Mouse (Mus musculus) liver, adult 2 months (tissue): ENCODE data around the gene Ptpdc1. TPM values are rescaled to one million over a fixed set of nuclear protein-coding genes. Genes with fewer than 3 reads are reported as not detected.

Experiments
- DNase-seq: peaks from one replicate; pipeline ENCODE4 v3.0.0-alpha.2; 2011; ENCODE audit warnings: low read depth, low spot score; ENCODE audit errors: extremely low read depth
- H3K27ac ChIP-seq: fragments of 200-500 bp; replicated peaks from 2 replicates; pipeline ENCODE4 v1.5.1; 2012; ENCODE audit warnings: low read depth, mild to moderate bottlenecking, control low read depth, inconsistent platforms, low read length; ENCODE audit not compliant: insufficient read depth
- H3K27me3 ChIP-seq: fragments of 200-500 bp; 2 replicates; pipeline ENCODE4 v1.6.1; 2012; ENCODE audit warnings: mild to moderate bottlenecking, moderate library complexity, low read length, inconsistent platforms; ENCODE audit not compliant: control insufficient read depth, insufficient read depth
- H3K36me3 ChIP-seq: fragments of 200-500 bp; 2 replicates; pipeline ENCODE4 v1.6.1; 2012; ENCODE audit warnings: low read length, inconsistent platforms; ENCODE audit not compliant: control insufficient read depth, insufficient read depth
- H3K4me1 ChIP-seq: fragments of 200-500 bp; 2 replicates; pipeline ENCODE4 v1.6.1; 2011; ENCODE audit warnings: low read length; ENCODE audit not compliant: control insufficient read depth, insufficient read depth
- H3K4me3 ChIP-seq: fragments of 200-500 bp; 2 replicates; pipeline ENCODE4 v1.5.1; 2011; ENCODE audit warnings: low read depth, mild to moderate bottlenecking, control low read depth, low read length, moderate library complexity; ENCODE audit not compliant: insufficient read depth
- H3K79me2 ChIP-seq: fragments of 200-500 bp; 2 replicates; pipeline ENCODE4 v1.6.1; 2012; ENCODE audit warnings: inconsistent platforms, mild to moderate bottlenecking, low read length, moderate library complexity; ENCODE audit not compliant: control insufficient read depth, insufficient read depth
- H3K9ac ChIP-seq: fragments of 200-500 bp; 2 replicates; pipeline ENCODE4 v1.6.1; 2012; ENCODE audit warnings: low read depth, mild to moderate bottlenecking, control low read depth, inconsistent platforms, low read length
- CTCF ChIP-seq: fragments of 200-500 bp; IDR thresholded peaks from 2 replicates; pipeline ENCODE4 v1.5.1; 2011; ENCODE audit warnings: low read depth, low read length, control low read depth
- POLR2A ChIP-seq: fragments of 200-500 bp; IDR thresholded peaks from 2 replicates; pipeline ENCODE4 v1.6.1; 2011; ENCODE audit warnings: low read length, control low read depth; ENCODE audit not compliant: insufficient read depth; ENCODE audit errors: extremely low read depth
- WGBS: fragments of 180-500 bp; shearing (Covaris S2); methylation state at CpG from one replicate; pipeline ENCODE4 v1.1.7; 2018; 5-methylcytosine and 5-hydroxymethylcytosine counted together
- polyA plus RNA-seq: library from polyadenylated mRNA; depleted of rRNA; stranded (reverse); fragments of >200 nt; gene quantifications from 2 replicates; pipeline ENCODE4 v1.2.3, GENCODE M21; 2012
- total RNA-seq: library from RNA; depleted of rRNA; stranded (reverse); fragments of >200 nt; gene quantifications from 2 replicates; pipeline ENCODE4 v1.2.3, GENCODE M21; 2014

Ptpdc1 gene
- total and polyA plus RNA-seq, 2 experiments: 0.32 to 1.3 TPM

GRCm38 (mm10) chr13:48577007-48577406, 48.5 kb downstream of the Ptpdc1 start:
- 93% methylated on average over 6 of the region's 6 CpGs for WGBS
- H3K27ac ChIP-seq: no peak overlapping the region
- DNase-seq: no peak

GRCm38 (mm10) chr13:48574718-48575117, 50.7 kb downstream of the Ptpdc1 start:
- no peak overlapping the region for H3K9ac ChIP-seq
- no peak overlapping the region for H3K4me3 ChIP-seq
- TF ChIP-seq POLR2A (no peak), CTCF (no peak)
- no peak overlapping the region for H3K27ac ChIP-seq
- no peaks in the 10 kb centered on the region for H3K27me3 ChIP-seq
- no peaks in the 10 kb centered on the region for H3K36me3 ChIP-seq
- no peaks in the 10 kb centered on the region for H3K4me1 ChIP-seq
- no peaks in the 10 kb centered on the region for H3K79me2 ChIP-seq
- 71% methylated on average over 6 of the region's 6 CpGs for WGBS
- no peak for DNase-seq

More at GRCm38 (mm10) chr13:48577007-48577406, 48.5 kb downstream of the Ptpdc1 start:
- H3K4me3 ChIP-seq: no peak overlapping the region
- TF ChIP-seq POLR2A: no peak
- TF ChIP-seq CTCF: no peak
- H3K36me3 ChIP-seq: no peaks in the 10 kb centered on the region
- no peaks in the 10 kb centered on the region for H3K79me2 ChIP-seq
- no peak overlapping the region for H3K9ac ChIP-seq
- H3K27me3 ChIP-seq: no peaks in the 10 kb centered on the region
- no peaks in the 10 kb centered on the region for H3K4me1 ChIP-seq

GRCm38 (mm10) chr13:48573525-48574355, 51.7 kb downstream of the Ptpdc1 start:
- Histone ChIP-seq H3K27ac (no peak overlapping the region), H3K4me1 (no peaks in the 10 kb centered on the region), H3K9ac (no peak overlapping the region), H3K36me3 (no peaks in the 10 kb centered on the region), H3K79me2 (no peaks in the 10 kb centered on the region), H3K4me3 (no peak overlapping the region), H3K27me3 (no peaks in the 10 kb centered on the region)
- no peak for DNase-seq
- no peak for TF ChIP-seq POLR2A
- TF ChIP-seq CTCF: no peak
- WGBS: 58% methylated on average over 19 of the region's 19 CpGs

GRCm38 (mm10) chr13:48572127-48572526, 53.3 kb downstream of the Ptpdc1 start:
- H3K4me1 ChIP-seq: no peaks in the 10 kb centered on the region
- DNase-seq: peak; percentile 54
- H3K79me2 ChIP-seq: no peaks in the 10 kb centered on the region
- H3K36me3 ChIP-seq: no peaks in the 10 kb centered on the region
- no peak overlapping the region for H3K4me3 ChIP-seq
- no peaks in the 10 kb centered on the region for H3K27me3 ChIP-seq
- TF ChIP-seq CTCF (peak; percentile 76), POLR2A (no peak)
- no peak overlapping the region for H3K27ac ChIP-seq
- 31% methylated on average over 1 of the region's 1 CpGs for WGBS
- H3K9ac ChIP-seq: no peak overlapping the region

- Histone ChIP-seq H3K4me1 (no peaks in the 10 kb centered on the region), H3K9ac (no peak overlapping the region), H3K36me3 (no peaks in the 10 kb centered on the region), H3K27me3 (no peaks in the 10 kb centered on the region), H3K27ac (no peak overlapping the region), H3K4me3 (no peak overlapping the region), H3K79me2 (no peaks in the 10 kb centered on the region)
- WGBS: 80% methylated on average over 5 of the region's 5 CpGs
- DNase-seq: no peak
- TF ChIP-seq CTCF (no peak), POLR2A (no peak)
Observed at GRCm38 (mm10) chr13:48571298-48571697, 54.2 kb downstream of the Ptpdc1 start.

GRCm38 (mm10) chr13:48569576-48570132, 55.8 kb downstream of the Ptpdc1 start:
- Histone ChIP-seq H3K36me3 (no peaks in the 10 kb centered on the region), H3K4me3 (no peak overlapping the region), H3K79me2 (no peaks in the 10 kb centered on the region), H3K4me1 (peaks cover 4% of the 10 kb centered on the region), H3K27ac (no peak overlapping the region), H3K27me3 (no peaks in the 10 kb centered on the region), H3K9ac (no peak overlapping the region)
- DNase-seq: no peak
- TF ChIP-seq POLR2A: no peak
- TF ChIP-seq CTCF: no peak
- 83% methylated on average over 5 of the region's 5 CpGs for WGBS
